Mouse (Mus musculus): Measurements from ENCODE around the gene Lpp.
"Not testable (repeated sequence)": the region's sequence is repeated elsewhere in the genome, so short reads cannot be mapped to it uniquely, and the experiment has no call there.

Gene Lpp

DNA sequence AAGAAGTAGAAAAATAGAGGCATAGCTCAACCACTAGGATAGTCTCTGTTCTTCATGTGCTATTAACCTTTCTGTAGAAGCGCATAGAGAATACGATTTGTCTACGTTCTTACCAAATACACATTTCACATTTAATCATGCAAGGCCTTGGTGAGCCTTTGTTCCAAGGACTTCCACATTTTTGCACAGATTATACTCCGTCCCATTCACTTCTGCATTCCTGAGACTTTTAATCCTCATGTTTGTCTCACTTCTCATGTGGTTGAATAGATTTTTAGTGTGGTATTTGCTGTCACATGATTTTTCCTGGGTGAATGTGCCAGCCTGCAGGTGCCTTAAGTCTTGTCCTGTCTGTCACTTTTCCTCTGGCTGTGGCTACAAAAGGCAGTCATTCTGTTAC, 586.1 kb downstream of the Lpp start:
- in situ Hi-C loops (cut with MseI, MboI) = no loop called here

DNA sequence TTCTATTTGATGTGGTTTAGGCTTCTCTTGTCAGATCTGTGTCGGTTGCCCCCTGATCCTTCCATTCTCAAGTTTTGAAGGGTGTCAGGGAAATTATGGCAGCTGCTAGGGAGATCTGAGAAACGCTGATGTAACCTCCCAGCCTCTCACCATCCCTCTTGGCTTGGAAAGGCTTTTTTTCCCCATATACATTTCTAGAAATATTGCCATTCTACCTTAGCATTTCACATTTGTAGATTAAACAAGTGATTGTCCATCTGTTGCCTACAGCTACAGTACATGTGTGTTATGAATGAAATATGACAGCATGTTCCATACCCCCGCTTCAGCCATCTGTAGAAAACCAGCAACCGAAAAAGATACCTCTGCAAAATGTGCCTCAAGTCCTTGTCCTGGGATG, 589.5 kb downstream of the Lpp start:
- in situ Hi-C loops (cut with MseI, MboI) = no loop called here

DNA sequence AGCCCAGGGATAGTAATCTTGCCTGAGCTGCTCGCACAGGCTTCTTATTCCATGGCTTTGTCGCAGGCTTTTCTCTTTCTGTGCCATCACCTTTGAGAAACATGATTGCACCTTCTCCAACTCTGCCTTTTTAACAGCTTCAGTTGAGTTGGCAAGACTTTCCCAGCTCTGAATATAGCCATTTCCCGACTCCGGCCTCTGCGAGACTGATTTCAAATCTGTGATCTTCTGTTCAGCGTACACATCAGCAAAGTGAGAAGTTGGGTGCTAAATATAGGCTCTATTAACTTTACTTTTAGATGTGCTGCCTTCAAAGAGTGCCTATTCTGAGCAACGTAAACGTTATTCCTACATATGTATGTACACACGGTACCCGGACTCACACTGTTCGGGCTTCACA, 597.0 kb downstream of the Lpp start:
- in situ Hi-C loops (cut with MseI, MboI) = no loop called here

DNA sequence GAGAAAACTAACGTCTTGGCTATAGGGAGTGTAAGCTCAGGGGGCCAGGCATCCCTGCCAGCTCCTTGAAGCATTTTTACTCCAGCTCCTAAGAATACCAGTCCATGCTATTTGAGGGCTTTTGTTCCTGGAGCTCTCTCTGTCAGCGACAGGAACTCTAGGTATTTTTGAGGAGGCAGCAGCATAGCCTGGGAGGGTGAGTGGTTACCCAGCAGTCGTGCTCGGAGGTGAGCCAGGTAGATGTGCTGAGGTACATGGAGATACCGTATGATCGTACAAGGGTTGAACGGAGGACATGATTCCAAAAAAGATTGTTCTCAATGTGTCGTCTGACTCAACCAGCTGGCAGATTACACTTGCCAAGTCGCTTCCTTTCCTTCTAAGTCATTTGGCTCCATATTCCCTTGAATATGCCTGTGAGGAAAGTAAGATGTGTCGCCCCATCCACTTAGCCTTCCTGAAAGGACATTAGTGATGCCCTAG, 597.8 kb downstream of the Lpp start:
- in situ Hi-C loops (cut with MseI, MboI) = no loop called here

DNA sequence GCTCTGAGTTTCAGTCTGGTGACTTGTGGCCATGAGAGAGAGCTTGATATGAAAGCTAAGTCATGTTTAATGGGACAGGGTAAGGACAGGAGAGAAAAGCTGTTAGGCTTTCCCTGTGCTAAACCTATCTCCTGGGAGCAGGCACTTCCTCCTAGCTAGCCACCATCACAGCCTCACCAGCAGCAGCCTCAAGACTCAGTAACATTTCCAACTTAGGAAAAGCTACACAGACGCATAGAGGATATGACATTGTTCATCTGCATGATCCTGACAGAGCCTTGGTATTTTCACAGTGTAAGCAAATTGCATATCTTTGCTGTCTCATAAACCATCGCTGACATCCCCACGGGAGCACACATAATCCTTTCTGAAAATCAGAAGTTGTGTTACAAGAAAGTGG, 598.7 kb downstream of the Lpp start:
- in situ Hi-C loops (cut with MseI, MboI) = no loop called here

DNA sequence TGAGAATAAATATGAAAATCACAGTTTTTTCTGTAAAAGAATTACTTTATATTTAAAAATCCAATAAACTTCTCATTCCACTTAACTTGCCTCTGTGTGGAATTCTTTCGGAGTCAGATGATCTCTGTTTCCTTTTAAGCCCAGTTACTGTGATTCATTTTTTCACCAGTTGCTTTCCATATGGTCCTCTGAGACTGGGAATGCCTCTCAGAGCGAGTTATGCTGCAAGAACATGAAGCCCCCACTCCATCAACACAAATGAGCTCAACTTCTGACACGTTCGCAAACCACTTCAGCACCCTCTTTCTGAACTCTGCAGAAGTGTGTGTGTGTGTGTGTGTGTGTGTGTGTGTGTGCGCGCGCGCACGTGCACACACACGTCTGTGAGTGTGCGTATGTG, 599.2 kb downstream of the Lpp start:
- in situ Hi-C loops (cut with MseI, MboI) = no loop called here

DNA sequence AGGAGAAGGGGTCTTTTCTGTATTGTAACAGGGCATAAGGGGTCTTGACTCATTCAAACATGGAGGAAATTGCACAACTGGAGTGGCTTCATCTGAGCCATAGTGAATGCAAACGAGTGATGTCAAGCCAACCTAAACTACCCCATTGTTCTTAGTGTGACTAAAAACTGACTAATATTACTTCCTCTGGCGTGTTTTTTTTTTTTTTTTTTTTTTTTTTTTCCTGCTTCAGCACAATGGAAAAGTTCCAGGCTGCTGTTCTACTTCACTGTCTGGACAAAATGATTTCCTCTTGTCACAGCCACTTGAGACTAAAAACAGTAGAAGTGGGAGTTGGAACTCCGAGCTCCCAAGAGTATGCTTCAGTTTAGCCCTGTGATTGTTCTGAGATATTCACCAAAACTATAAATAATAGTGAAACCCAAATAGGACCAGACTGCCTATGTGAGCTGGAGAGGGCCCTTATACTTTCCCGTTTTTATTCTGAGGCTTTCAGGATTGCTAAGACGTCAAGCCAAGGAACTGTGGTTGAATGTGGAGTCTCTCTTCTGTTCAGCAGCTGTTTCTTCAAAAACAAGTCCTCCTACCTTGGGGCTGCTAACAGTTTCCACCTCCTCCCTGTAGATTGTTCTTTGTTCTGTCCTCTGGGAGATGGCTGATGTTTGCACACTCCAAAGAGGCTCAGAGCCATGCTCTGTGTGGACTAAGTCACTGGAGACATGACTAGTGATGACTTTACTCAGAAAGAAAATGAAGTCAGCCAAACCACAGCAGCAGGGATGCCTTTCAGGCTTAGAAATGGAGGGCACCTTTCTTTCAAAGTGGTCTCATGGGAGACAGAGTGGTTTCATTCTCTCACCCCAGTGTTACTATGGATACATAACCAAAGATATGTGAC, 617.9 kb downstream of the Lpp start:
- in situ Hi-C loops (cut with MseI, MboI) = no loop called here

DNA sequence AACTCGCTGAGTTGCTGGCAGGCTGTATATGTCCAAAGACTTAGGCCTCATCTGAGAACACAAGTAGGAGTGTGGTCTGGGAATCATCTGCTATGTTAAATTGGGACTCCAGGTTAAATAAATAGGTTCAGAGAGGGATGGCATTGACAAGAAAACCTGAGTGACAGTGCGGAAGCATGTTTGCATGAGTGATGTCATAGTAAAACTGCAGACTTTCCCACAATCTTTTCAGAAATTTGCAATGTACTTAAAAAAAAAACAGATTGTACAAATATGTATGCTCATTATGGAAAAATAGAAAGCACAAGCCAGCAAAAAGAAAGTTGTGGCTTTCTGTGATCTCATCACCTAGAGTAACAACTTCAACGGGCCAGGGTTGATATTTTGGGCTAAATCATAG, 619.6 kb downstream of the Lpp start:
- in situ Hi-C loops (cut with MseI, MboI) = no loop called here

DNA sequence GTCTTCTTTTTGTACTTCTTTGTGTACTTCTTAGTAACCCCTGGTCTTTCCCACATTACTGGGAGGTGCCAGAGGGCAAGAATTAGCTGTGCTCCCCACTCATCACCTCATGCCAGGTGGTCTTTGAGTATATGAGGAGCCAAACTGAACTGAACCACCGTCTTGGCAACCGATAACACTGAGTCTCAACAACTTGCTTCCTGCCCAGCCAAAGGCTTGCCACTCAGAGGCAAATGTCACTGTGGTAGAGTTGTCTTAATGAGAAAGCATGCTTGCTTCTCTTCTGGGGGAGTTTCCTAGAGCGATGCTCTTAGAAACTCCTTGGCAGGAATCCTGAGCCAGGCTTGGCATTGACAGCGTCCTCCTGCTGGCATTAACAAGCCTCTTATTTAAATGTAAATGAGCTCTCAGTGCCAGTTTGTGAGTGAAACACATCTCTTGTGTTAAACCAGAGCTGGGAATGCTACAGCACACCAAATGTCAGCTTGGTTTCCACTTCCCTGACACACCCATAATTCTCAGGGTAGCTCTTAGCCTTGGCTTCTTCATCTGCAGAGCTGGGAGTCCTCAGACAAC, 623.0 kb downstream of the Lpp start:
- in situ Hi-C loops (cut with MseI, MboI) = no loop called here

DNA sequence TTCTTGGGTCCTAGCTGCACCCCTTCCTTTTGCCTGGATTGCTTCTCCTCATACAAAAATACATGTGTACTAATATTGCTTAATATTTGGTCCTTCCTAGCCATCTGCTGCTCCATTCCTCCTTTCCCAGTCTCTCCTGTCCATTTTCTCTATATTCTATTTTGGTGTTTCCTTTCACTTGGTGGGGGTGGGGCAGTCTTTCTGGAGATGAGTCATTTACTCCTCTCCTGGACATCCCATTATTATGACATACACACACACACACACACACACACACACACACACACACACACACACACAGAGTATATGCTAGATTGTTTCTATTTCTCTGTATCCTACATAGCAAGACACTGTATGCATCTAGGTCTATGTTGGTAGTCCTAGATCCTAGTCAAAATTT, 623.7 kb downstream of the Lpp start:
- in situ Hi-C loops (cut with MseI, MboI) = no loop called here

DNA sequence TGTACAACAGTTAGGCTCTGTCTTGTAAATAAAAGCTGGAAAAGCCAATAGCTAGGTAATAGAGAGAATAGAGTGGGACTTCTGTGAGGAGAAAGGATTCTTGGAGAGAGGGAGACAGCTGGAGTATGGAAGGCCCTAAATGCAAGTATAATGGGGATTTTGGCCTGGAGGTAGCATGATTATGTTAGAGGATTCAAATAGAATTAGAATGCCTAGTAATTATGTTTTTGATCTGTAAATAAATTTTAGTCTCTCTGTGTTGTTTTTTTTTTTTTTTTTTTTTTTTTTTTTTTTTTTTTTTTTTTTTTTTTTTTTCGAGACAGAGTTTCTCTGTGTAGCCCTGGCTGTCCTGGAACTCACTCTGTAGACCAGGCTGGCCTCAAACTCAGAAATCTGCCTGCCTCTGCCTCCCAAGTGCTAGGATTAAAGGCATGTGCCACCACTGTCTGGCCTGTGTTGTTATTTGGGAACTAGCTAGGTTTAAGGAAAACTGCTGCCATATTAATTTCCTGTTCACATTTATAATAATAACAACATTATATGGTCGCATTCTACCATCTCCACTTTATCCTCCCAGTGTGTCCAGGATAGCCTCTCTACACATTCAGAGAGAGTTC, 628.5 kb downstream of the Lpp start:
- in situ Hi-C loops (cut with MseI, MboI) = not testable (repeated sequence)

DNA sequence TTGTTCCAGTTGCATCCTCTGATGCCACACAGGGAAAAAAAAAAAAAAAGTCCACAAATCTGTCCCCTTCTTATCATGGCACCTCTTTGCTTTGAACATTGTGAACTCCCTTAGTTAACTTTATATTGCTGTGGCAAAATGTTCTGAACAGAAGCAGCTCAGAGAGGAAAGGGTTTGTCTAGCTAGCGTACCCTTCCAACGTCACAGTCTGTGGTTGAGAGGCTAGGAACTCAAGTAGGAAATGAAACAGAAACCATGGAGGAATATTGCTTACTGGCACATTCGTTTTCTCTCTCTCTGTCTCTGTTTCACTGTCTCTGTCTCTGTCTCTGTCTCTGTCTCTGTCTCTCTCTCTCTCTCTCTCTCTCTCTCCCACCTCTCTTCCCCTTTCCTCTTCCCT, 631.3 kb downstream of the Lpp start:
- in situ Hi-C loops (cut with MseI, MboI) = no loop called here

DNA sequence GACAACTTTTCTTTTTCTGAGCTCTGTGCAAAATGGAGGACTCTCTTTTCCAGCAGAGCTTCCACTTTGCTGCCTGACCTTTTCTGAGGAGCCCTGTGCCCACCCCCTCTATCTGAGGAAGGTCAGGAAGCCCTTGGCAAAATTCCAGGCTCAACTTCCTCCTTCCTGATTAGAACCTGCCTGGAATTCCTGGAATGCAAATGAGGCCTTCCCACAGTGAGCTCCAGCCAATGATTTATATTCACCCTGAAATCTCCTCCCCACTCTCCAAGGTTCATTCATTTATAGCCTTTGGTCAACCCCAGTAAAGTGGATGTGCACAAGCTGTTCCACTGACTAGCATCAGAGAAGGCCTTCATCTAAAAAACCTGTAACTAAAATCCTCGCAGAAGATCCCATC, 632.9 kb downstream of the Lpp start:
- in situ Hi-C loops (cut with MseI, MboI) = no loop called here

DNA sequence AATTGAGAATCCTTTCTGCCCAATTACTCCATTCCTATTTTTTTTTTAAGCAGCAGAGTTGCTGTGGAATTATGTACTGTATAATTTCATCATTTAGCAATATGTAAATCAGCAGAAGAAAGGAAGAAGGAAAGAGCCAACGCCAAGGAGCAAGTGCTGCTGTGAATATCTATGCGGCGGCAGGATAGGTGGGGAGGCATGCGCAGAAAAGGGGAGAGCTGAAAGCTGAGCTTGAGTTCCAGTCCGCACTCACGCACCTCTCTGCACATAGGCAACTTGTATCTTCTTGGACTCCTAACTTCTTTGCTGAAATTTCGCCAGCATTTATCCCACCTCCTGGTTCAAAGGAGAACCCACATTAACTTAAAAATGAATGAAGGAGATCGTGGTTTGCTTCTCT, 636.2 kb downstream of the Lpp start:
- in situ Hi-C loops (cut with MseI, MboI) = no loop called here

DNA sequence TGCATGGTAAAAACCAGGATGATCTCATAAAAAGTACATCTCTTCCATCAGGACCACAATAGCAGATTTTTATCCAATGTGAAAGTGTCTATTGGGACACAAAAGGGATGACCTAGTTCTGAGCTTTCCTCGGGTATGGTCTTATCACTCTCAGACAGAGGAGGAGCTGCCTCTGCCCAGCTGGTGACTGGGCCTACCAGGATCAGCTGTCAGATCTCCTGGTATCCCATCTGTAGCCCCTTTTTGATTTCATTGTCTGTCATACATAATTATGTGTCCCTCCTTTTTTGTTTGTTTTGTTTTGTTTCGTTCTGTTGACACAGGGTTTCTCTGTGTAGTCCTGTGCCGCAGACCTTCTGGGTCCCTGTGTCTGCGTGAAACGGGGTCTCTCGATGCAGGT, 644.1 kb downstream of the Lpp start:
- in situ Hi-C loops (cut with MseI, MboI) = no loop called here

DNA sequence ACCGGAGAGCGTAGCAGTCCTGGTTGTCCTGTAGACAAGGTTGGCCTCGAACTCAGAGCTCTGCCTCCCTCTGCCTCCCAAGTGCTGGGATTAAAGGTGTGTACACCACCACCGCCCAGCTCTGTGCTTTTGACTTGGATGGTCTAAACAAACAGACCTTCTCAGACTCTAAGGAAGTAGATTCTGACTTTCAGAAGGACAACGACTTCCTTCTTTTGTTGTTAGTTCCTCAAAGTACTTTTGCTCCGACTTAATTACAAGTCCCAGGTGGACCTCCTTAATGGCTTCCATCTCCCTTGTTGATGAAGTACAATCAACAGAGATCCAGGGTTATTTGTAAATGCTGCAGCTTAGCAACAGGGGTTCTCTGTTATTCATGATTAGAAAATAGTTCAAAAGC, 645.2 kb downstream of the Lpp start:
- in situ Hi-C loops (cut with MseI, MboI) = no loop called here

DNA sequence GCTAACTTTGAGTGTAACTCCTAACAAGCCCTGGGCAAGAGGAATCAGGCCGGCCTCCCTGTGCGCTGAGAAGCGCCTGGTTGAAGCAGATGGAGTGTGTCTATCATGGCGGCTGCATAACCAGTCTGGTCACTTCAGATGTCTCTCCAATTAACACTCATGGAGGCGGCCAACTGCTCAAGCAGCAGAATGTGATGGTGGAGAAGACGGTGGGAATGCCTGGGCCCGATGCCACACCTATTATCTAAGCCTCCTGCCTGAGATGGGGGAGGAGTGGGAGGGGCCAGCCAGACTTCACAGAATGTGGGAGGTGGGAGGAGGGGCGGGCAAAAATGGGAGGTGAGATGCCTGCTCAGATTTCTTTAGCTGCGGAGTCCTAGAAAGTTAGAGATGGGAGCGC, 646.6 kb downstream of the Lpp start:
- in situ Hi-C loops (cut with MseI, MboI) = no loop called here

DNA sequence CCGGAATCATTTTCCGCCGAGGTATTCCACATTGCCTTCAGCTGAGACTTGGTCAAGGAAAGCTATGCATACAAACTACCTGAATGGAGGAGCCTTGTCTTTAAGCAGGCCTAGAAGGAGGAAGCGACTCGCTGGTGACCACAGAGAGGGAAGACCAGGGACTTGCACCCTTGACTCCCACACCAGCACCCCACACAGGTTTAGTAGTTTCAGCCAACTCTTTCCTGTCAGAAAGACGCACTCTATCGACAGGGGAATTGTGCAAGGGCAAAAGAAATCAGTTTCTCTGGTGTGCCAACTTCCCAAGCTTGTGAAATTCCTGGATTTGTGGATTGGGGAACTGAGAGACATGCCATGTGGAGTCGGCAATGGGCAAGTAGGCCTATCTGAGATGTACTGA, 647.9 kb downstream of the Lpp start:
- in situ Hi-C loops (cut with MseI, MboI) = no loop called here

DNA sequence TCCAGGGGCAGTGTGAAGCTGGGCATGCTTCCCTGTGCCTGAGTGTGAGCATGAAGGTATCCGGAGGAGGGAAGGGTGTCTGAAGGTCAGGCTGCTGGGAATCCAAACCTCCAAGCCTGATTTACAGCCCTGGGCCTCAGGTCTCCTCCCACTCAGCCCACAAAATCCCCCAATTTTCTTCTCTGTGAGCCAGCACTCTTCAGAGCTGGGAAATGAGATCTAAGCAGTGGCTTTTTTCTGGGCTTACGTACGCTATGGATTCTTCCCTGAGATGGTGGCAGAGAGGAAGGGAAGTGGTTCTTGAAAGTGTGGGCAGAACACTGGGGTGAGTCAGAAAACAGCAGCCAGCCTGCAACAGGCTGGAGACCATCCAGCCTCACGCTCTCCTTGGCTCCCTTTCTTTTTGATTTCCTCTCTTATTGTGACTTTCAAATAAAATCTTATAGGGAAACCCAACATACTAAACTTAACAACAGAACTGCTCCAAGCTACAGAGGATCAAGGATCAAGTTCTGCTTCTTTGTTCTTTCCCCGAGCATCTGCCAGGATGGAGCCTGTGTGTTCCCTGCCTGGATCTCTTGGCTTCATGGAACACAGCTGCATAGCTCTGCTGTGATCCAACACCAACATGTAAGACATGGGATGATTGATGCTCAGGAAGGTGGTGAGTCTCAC, 648.7 kb downstream of the Lpp start:
- in situ Hi-C loops (cut with MseI, MboI) = no loop called here

All from mouse trophoblast stem cell (cell line).